Mouse (Mus musculus) hindbrain, embryonic 13.5 days (tissue): ENCODE measurements around the gene Ddx56. TPM values are rescaled to one million over a fixed set of nuclear protein-coding genes. Genes with fewer than 3 reads are reported as not detected.

Experiments used
- polyA plus RNA-seq: library from polyadenylated mRNA; unstranded; fragments of >200 nt; fragmentation: Nextera tagmentation; extraction: Ambion mirVana; gene quantifications from 2 replicates; pipeline ENCODE4 v1.2.1, GENCODE M21; 2015

Gene Ddx56
- polyA plus RNA-seq, 1 experiment from 2014 or later = 67.4 TPM

Other genes with a start within 250 kb of the Ddx56 start
- gene Camk2b, start 201.4 kb downstream of the Ddx56 start, polyA plus RNA-seq = 63.1 and 65.8 TPM in 2 replicates
- gene A730071L15Rik, start 67.7 kb downstream of the Ddx56 start, polyA plus RNA-seq = 0.69 and 1.1 TPM in 2 replicates
- 61.5 and 64.7 TPM in 2 replicates for gene Nudcd3, start 67.4 kb downstream of the Ddx56 start, polyA plus RNA-seq
- 0.04 and 0.05 TPM in 2 replicates for gene Npc1l1, start 37.6 kb downstream of the Ddx56 start, polyA plus RNA-seq
- 142 and 145 TPM in 2 replicates for gene Tmed4, start 7.1 kb upstream of the Ddx56 start, polyA plus RNA-seq
- 97.9 and 105 TPM in 2 replicates for gene Ogdh, start 23.9 kb upstream of the Ddx56 start, polyA plus RNA-seq
- 29.2 and 31.9 TPM in 2 replicates for gene Zmiz2, start 121.3 kb upstream of the Ddx56 start, polyA plus RNA-seq
- 3,979 and 4,017 TPM in 2 replicates for gene Ppia, start 147.7 kb upstream of the Ddx56 start, polyA plus RNA-seq
- gene H2afv, start 176.7 kb upstream of the Ddx56 start, polyA plus RNA-seq = 381 and 387 TPM in 2 replicates
- 12.6 and 13.0 TPM in 2 replicates for gene Purb, start 208.1 kb upstream of the Ddx56 start, polyA plus RNA-seq